Mouse (Mus musculus) left cerebral cortex, postnatal 36 days (tissue): ENCODE data around the gene Rps21. TPM values are rescaled to one million over a fixed set of nuclear protein-coding genes. Genes with fewer than 3 reads are reported as not detected.
A peak's percentile ranks its signal among the peaks of the same experiment; 100 is the strongest.
"Not testable (repeated sequence)": the region's sequence is repeated elsewhere in the genome, so short reads cannot be mapped to it uniquely, and the experiment has no call there.

Experiments
- DNase-seq, 2 experiments: peaks; one replicate each; pipeline ENCODE4 v3.0.0; 2021 to 2022; ENCODE audit warnings: low spot score in 2 of 2, mixed read lengths in 1 of 2
- intact Hi-C: fragments of 180-260 bp; cut with DNase I; formaldehyde crosslinking; loops from one replicate; pipeline ENCODE4 v1.15.1; 2025
- total RNA-seq, 2 experiments: library from RNA; stranded (reverse); gene quantifications; 2 replicates each; pipeline ENCODE4 v1.2.3; 2021

The Rps21 gene
- total RNA-seq, 2 experiments from 2014 or later = 622 to 695 TPM

GRCm38 (mm10) chr2:180255701-180256100 is 1.5 kb upstream of the Rps21 start:
- no peak for DNase-seq
- intact Hi-C loops = loop anchor here (10.0 kb wide), 2 partner anchors 181 to 281 kb away; partner anchors contain the start of genes Mtg2 and Taf4

GRCm38 (mm10) chr2:180256296-180257000 is 729 bp upstream of the Rps21 start:
- intact Hi-C loops = loop anchor here (10.0 kb wide), 2 partner anchors 182 to 282 kb away; partner anchors contain the start of genes Mtg2 and Taf4
- no peak for DNase-seq

- intact Hi-C loops = loop anchor here (10.0 kb wide), 2 partner anchors 183 to 283 kb away; partner anchors contain the start of genes Mtg2 and Taf4
Observed at GRCm38 (mm10) chr2:180257963-180258865, 1.0 kb downstream of the Rps21 start.

GRCm38 (mm10) chr2:180258951-180259484 is 1.8 kb downstream of the Rps21 start:
- DNase-seq = not testable (repeated sequence)
- intact Hi-C loops = loop anchor here (10.0 kb wide), 2 partner anchors 184 to 284 kb away; partner anchors contain the start of genes Mtg2 and Taf4

More at GRCm38 (mm10) chr2:180257963-180258865, 1.0 kb downstream of the Rps21 start:
- no peak for DNase-seq

- not testable (repeated sequence) for DNase-seq
- intact Hi-C loops = loop anchor here (10.0 kb wide), 2 partner anchors 185 to 285 kb away; partner anchors contain the start of genes Mtg2 and Taf4
Observed at GRCm38 (mm10) chr2:180259826-180260609, 2.8 kb downstream of the Rps21 start.

- DNase-seq = no peak
- intact Hi-C loops = no loop called here
Observed at GRCm38 (mm10) chr2:180260610-180261480, 3.7 kb downstream of the Rps21 start.

GRCm38 (mm10) chr2:180261901-180262300 is 4.7 kb downstream of the Rps21 start:
- DNase-seq = no peak
- intact Hi-C loops = no loop called here

- DNase-seq = no peak
- intact Hi-C loops = no loop called here
Observed at GRCm38 (mm10) chr2:180262441-180262840, 5.3 kb downstream of the Rps21 start.

- no peak for DNase-seq
- intact Hi-C loops = no loop called here
Observed at GRCm38 (mm10) chr2:180262891-180263290, 5.7 kb downstream of the Rps21 start.

- intact Hi-C loops = no loop called here
- no peak for DNase-seq
Observed at GRCm38 (mm10) chr2:180267955-180268354, 10.8 kb downstream of the Rps21 start.

- no peak for DNase-seq
Observed at GRCm38 (mm10) chr2:180269329-180269728, 12.2 kb downstream of the Rps21 start.

GRCm38 (mm10) chr2:180270537-180271255 is 13.5 kb downstream of the Rps21 start:
- no peak for DNase-seq
- intact Hi-C loops = no loop called here

More at GRCm38 (mm10) chr2:180269329-180269728, 12.2 kb downstream of the Rps21 start:
- intact Hi-C loops = no loop called here

GRCm38 (mm10) chr2:180271804-180272395 is 14.7 kb downstream of the Rps21 start:
- no peak for DNase-seq
- intact Hi-C loops = no loop called here

GRCm38 (mm10) chr2:180272884-180273321 is 15.7 kb downstream of the Rps21 start:
- intact Hi-C loops = no loop called here
- no peak for DNase-seq

- peak; percentile 88 to 90 for DNase-seq
- intact Hi-C loops = no loop called here
Observed at GRCm38 (mm10) chr2:180273394-180274244, 16.4 kb downstream of the Rps21 start, which contains the start of gene Cables2. TSS of gene Cables2 (minus strand) at chr2:180273496.

- intact Hi-C loops = no loop called here
- no peak for DNase-seq
Observed at GRCm38 (mm10) chr2:180274523-180274922, 17.3 kb downstream of the Rps21 start.
